Mouse (Mus musculus) left cerebral cortex, adult 8-10 months (tissue): ENCODE data around the gene Fam50a. TPM values are rescaled to one million over a fixed set of nuclear protein-coding genes. Genes with fewer than 3 reads are reported as not detected.
"Not testable (repeated sequence)": the region's sequence is repeated elsewhere in the genome, so short reads cannot be mapped to it uniquely, and the experiment has no call there.

Source experiments
- DNase-seq, 2 experiments: peaks; one replicate each; pipeline ENCODE4 v3.0.0; 2022; ENCODE audit warnings: low spot score in 2 of 2
- microRNA-seq, 2 experiments: library from miRNA; unstranded; fragments of <30 nt; microRNA quantifications; one replicate each; pipeline ENCODE4 v1.2.0; 2022
- total RNA-seq, 4 experiments: library from RNA; stranded (reverse); gene quantifications; 2 replicates each; pipeline ENCODE4 v1.2.4; 2022

Fam50a gene
- total RNA-seq, 4 experiments from 2014 or later: 31.3 to 37.6 (median 33.6) TPM

DNA sequence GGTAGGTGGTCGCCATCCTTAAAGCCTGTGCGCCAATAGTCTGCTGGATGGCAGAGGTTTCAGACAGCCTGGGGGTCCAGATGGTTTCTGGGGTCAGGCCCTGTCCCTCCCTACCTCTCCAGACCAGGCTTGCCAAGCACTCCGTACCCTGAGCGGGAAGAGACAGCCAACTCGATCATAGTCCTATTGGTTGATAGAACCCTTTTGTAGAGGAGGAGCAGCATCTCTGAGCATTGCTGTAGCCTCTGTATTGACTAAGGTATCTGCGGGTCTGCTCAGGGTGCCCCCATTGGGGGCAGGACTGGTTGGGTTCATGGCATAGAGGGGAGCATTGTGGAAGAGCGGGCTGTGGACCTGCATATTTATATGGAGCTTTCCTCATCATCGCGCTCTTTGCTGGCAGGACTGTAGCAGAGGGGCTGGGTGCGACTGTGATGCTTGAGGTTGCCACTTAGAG lies 16.4 kb downstream of the Fam50a start:
- no peak for DNase-seq

DNA sequence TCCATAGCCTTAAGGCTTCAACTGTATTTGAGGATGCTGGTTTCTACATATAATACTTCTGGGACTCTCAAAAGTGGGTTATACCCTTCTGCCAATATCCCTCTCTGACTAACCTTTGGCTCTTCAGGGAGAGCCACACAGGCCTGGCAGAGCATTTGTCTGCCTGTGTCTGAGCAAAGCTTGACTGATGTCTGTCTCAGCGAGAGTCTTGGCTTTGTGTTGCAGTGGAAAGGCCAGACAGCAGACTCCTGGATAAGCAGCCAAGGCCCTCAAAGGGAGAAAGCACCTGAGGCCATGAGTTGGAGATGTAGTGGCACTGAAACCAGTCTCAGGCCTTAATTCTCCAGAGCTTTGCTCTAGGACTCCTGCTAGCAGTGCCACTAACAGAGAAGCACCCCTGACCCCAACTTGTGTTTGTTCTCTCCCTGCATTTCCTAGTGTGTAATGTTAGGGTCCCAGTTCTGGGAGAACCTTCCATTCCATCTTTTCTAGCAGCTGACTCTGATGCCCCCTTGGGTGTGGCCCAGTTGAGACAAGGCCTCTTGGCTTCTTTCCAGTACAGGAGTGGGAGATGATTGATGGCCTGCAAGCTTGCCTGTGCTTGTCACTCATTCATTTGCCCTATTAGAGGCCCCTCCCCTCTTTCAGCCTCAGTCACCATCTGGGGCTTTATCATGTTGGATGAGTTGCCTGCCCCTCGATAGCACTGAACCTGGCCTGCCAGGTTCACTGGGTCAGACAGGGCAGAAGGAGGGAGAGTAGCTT lies 17.5 kb downstream of the Fam50a start:
- no peak for DNase-seq

DNA sequence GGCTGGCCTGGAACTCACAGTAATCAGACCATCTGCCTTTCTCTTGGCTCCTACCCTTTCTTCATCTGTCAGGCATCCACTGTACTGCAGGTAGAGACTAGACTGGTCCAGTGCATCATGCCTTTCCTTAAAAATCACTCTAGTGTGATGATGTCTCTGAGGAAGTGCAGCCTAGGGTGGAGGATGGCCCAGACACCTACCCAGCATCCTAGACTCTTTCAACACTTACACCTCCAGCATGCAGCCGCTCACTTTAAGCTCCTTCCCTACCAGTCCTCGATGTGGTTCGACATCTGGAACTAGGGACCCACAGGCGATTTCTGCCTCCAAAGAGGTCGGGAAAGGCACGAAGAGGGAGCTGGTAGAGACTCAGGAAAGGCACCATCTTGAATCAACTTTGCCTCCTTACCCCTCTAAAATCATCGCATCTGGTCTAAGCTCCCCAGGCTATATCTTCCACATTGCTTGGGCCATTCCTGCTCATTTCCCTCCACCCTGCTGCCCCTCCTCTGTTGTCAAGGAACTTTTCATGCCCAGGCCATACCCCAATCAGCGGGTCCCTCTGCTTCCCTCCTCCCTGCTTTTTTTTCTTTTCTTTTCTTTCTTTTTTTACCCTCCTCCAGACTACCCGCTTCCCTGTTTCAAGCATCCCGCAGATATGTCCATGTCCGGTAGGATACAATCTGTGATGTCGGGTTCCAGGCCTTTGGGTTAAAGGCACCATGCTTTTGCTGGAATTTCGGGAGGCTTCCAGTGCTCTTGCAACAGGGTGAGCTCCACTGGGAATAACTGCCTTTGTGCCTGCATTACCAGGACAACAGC lies 40.0 kb downstream of the Fam50a start:
- DNase-seq: no peak

- DNase-seq: peak; percentile 45 to 66
Measured at GRCm38 (mm10) chrX:74353467-74353770, 40.6 kb downstream of the Fam50a start, which contains the start of gene Lage3. TSS of gene Lage3 (minus strand) at chrX:74353618.

DNA sequence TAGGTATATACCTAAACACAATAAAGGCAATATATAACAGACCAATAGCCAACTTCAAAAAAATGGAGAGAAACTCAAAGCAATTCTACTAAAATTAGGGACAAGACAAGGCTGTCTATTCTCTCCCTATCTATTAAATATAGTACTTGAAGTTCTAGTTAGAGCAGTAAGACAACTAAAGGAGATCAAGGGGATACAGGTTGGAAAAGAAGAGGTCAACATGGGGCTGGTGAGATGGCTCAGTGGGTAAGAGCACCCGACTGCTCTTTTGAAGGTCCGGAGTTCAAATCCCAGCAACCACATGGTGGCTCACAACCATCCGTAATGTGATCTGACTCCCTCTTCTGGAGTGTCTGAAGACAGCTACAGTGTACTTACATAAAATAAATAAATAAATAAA lies 44.2 kb downstream of the Fam50a start:
- DNase-seq: not testable (repeated sequence)

DNA sequence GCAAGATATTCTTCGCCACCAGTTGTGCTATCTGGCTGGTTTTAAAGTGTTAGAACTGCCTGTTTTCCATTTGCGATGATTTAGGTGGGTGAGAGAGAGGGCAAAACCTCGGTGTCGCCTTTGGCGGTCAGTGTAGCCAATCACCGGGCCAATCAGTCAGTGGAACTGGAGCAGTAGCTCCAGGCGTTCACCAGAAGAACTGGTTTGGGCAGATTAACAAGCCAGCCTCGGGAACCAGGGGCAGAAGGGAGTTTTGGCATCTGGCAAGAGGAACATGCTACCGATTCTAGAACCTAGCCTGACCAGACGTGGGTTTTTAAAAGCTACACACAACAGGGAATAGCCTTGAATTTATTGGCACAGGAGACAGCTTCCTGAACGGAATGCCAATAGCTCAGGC lies 46.3 kb downstream of the Fam50a start:
- no peak for DNase-seq

DNA sequence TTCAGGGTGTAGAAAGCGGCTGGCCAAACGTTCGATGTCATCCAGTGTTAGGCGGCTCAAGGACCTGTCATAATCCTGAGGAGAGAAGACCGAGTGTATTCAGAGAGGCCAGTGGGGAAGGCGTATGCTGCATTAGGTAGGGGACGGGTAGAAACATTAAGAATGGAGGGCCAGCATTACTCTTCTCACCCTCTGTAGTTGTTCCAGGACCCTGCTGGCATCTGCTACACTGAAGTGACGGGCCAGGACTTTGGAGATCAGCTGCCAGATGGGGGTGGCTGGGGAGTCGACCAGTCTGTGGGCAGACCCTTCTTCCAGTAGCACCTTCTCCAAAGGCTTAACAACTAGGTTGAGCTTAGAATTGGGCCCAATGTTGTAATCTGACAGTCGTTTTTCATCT lies 54.7 kb downstream of the Fam50a start:
- DNase-seq: no peak

- DNase-seq: peak in 1 of 2 experiments; percentile 25
Measured at GRCm38 (mm10) chrX:74368209-74368909, 55.5 kb downstream of the Fam50a start.

Small RNAs within 50 kb of the gene (microRNA-seq; reads per million reads assigned to microRNA genes)
- gene Mir7091 (0 reads per million in 2 experiments), gene Mir7092 (0 reads per million in 2 experiments)

Other genes starting within 250 kb of the Fam50a start
- 1 to 10 TPM in 1 of 4 experiments, under 1 TPM in 1, not detected in 2; 0.59 to 2.5 TPM for gene Opn1mw, start 185.6 kb upstream of the Fam50a start, total RNA-seq
- gene Mecp2, start 177.7 kb upstream of the Fam50a start, total RNA-seq: 10 to 100 TPM; 87.7 to 95.0 (median 90.3) TPM
- not detected for gene Tex28, start 145.2 kb upstream of the Fam50a start, total RNA-seq
- not detected for gene Tktl1, start 135.8 kb upstream of the Fam50a start, total RNA-seq
- gene Flna, start 63.2 kb upstream of the Fam50a start, total RNA-seq: 10 to 100 TPM; 48.4 to 70.4 (median 61.4) TPM
- gene Emd, start 58.3 kb upstream of the Fam50a start, total RNA-seq: 10 to 100 TPM; 33.5 to 39.5 (median 38.8) TPM
- 100 to 1,000 TPM; 134 to 270 (median 185) TPM for gene Rpl10, start 42.2 kb upstream of the Fam50a start, total RNA-seq
- gene Taz, start 31.1 kb upstream of the Fam50a start, total RNA-seq: 10 to 100 TPM; 60.9 to 67.1 (median 63.8) TPM
- gene Dnase1l1, start 30.7 kb upstream of the Fam50a start, total RNA-seq: 1 to 10 TPM; 1.8 to 5.0 (median 3.1) TPM
- 100 to 1,000 TPM; 362 to 373 (median 369) TPM for gene Atp6ap1, start 15.9 kb upstream of the Fam50a start, total RNA-seq
- 100 to 1,000 TPM; 615 to 673 (median 650) TPM for gene Gdi1, start 8.0 kb upstream of the Fam50a start, total RNA-seq
- 10 to 100 TPM; 21.6 to 29.4 (median 25.8) TPM for gene Plxna3, start 16.0 kb downstream of the Fam50a start, total RNA-seq
- gene Lage3, start 40.6 kb downstream of the Fam50a start, total RNA-seq: 10 to 100 TPM; 22.3 to 28.7 (median 25.7) TPM
- 10 to 100 TPM; 62.8 to 70.3 (median 68.1) TPM for gene Ubl4a, start 60.2 kb downstream of the Fam50a start, total RNA-seq
- 1 to 10 TPM; 2.8 to 4.5 (median 3.7) TPM for gene Slc10a3, start 60.3 kb downstream of the Fam50a start, total RNA-seq
- gene Fam3a, start 80.2 kb downstream of the Fam50a start, total RNA-seq: 10 to 100 TPM; 16.8 to 29.9 (median 20.9) TPM
- gene Ikbkg, start 80.3 kb downstream of the Fam50a start, total RNA-seq: 10 to 100 TPM; 47.2 to 59.1 (median 51.5) TPM
- gene G6pdx, start 116.2 kb downstream of the Fam50a start, total RNA-seq: 10 to 100 TPM; 32.6 to 42.0 (median 37.0) TPM
- not detected for gene Gm6880, start 168.4 kb downstream of the Fam50a start, total RNA-seq